ENCODE assay signal across 8 mouse cellular contexts in genomic region chr8:83737852-83738562, GRCm38 (mm10). TPM values are rescaled to one million over a fixed set of nuclear protein-coding genes. Genes with fewer than 3 reads are reported as not detected.
DNase-seq lines count a peak whose midpoint lies in the region; ATAC-seq lines count a peak whose summit lies in the region.

No protein-coding gene starts in this region.

- H3K27ac ChIP-seq in embryonic facial prominence, embryonic 15.5 days (replicated peaks), result peak overlapping the region; percentile 82; the same call in 1 of the 2 replicates
- peak overlapping the region; percentile 54; the same call in 1 of the 2 replicates for H3K27ac ChIP-seq in intestine, embryonic 14.5 days (ENCODE audit: low read depth)
- peak overlapping the region; percentile 65 for H3K27ac ChIP-seq in stomach, embryonic 16.5 days (ENCODE audit: low read length)

- WGBS in embryonic facial prominence, embryonic 15.5 days, result 51% methylated on average over 4 of the region's 4 CpGs
- 56% methylated on average over 4 of the region's 4 CpGs for WGBS in intestine, embryonic 14.5 days
- 48% methylated on average over 4 of the region's 4 CpGs for WGBS in stomach, embryonic 16.5 days

- H3K27me3 ChIP-seq in embryonic facial prominence, embryonic 15.5 days, result no peaks in the 10 kb centered on the region
- no peaks in the 10 kb centered on the region for H3K27me3 ChIP-seq in intestine, embryonic 14.5 days (replicated peaks; ENCODE audit: control insufficient read depth, insufficient read depth, low read length)
- no peaks in the 10 kb centered on the region for H3K27me3 ChIP-seq in stomach, embryonic 16.5 days (ENCODE audit: control insufficient read depth, insufficient read depth, low read length)

- peak overlapping the region; percentile 19 for H3K4me2 ChIP-seq in embryonic facial prominence, embryonic 15.5 days (replicated peaks)
- H3K4me2 ChIP-seq in intestine, embryonic 14.5 days (ENCODE audit: low read length), result peak overlapping the region; percentile 56
- H3K4me2 ChIP-seq in stomach, embryonic 16.5 days (ENCODE audit: low read depth, low read length), result peak overlapping the region; percentile 27

- DNase-seq in thymus, postnatal 4 days, result peak; percentile 48
- no peak for DNase-seq in thymus, postnatal 0 days (ENCODE audit: low spot score)
- DNase-seq in intestine, embryonic 14.5 days (ENCODE audit: low spot score), result peak; percentile 69
- DNase-seq in lung, adult 18-20 months, result peak; percentile 73 to 78
- no peak for DNase-seq in ovary, postnatal 36 days (ENCODE audit: low spot score)
- DNase-seq in left cerebral cortex, adult 18-20 months (ENCODE audit: low spot score in 2 of 2), result no peak

- H3K4me1 ChIP-seq in embryonic facial prominence, embryonic 15.5 days, result peaks cover 47% of the 10 kb centered on the region
- H3K4me1 ChIP-seq in intestine, embryonic 14.5 days (replicated peaks; ENCODE audit: control insufficient read depth, insufficient read depth, low read length), result peaks cover 34% of the 10 kb centered on the region
- H3K4me1 ChIP-seq in stomach, embryonic 16.5 days (ENCODE audit: control insufficient read depth, insufficient read depth, low read length), result peaks cover 36% of the 10 kb centered on the region

- no peak for ATAC-seq in embryonic facial prominence, embryonic 15.5 days (ENCODE audit: insufficient number of reproducible peaks, low FRiP score, low TSS enrichment, low read depth)
- ATAC-seq in intestine, embryonic 14.5 days (replicated peaks; ENCODE audit: low FRiP score, low TSS enrichment, low read depth), result no peak; the same call in 1 of the 2 replicates
- peak; percentile 54 for ATAC-seq in stomach, embryonic 16.5 days (ENCODE audit: insufficient read depth, low FRiP score)

- no peaks in the 10 kb centered on the region for H3K9me3 ChIP-seq in embryonic facial prominence, embryonic 15.5 days (replicated peaks)
- H3K9me3 ChIP-seq in intestine, embryonic 14.5 days (ENCODE audit: control insufficient read depth, low read length), result no peaks in the 10 kb centered on the region
- 0 out of 2 replicates have a peak, but pooled peaks cover 5% of the 10 kb centered on the region for H3K9me3 ChIP-seq in stomach, embryonic 16.5 days (replicated peaks; ENCODE audit: control insufficient read depth, low read length)

- H3K36me3 ChIP-seq in embryonic facial prominence, embryonic 15.5 days, result no peaks in the 10 kb centered on the region
- 0 out of 2 replicates have a peak, but pooled peaks cover 7% of the 10 kb centered on the region for H3K36me3 ChIP-seq in intestine, embryonic 14.5 days (ENCODE audit: control insufficient read depth, insufficient read depth, low read length)
- no peaks in the 10 kb centered on the region for H3K36me3 ChIP-seq in stomach, embryonic 16.5 days (ENCODE audit: control insufficient read depth, insufficient read depth, low read length)

- H3K4me3 ChIP-seq in embryonic facial prominence, embryonic 15.5 days (replicated peaks), result no peak overlapping the region
- H3K4me3 ChIP-seq in intestine, embryonic 14.5 days (ENCODE audit: low read depth, low read length), result no peak overlapping the region
- peak overlapping the region; percentile 5; the same call in 1 of the 2 replicates for H3K4me3 ChIP-seq in stomach, embryonic 16.5 days (replicated peaks; ENCODE audit: low read length)

- no peak overlapping the region for H3K9ac ChIP-seq in embryonic facial prominence, embryonic 15.5 days
- no peak overlapping the region for H3K9ac ChIP-seq in intestine, embryonic 14.5 days (ENCODE audit: low read length)
- H3K9ac ChIP-seq in stomach, embryonic 16.5 days (ENCODE audit: low read length), result 0 out of 2 replicates have a peak overlapping the region, but pooled peaks have one; percentile 22

RNA-seq across cellular contexts. Expression of gene Adgre5, which starts 3.1 kb away (rescaled TPM):
- polyA plus RNA-seq in thymus, postnatal 0 days (2015; fragmentation: Nextera tagmentation; extraction: Ambion mirVana), result 71.6 and 74.7 TPM in 2 replicates
- polyA plus RNA-seq in embryonic facial prominence, embryonic 15.5 days (2015; fragmentation: Nextera tagmentation; extraction: Ambion mirVana), result 44.3 and 50.1 TPM in 2 replicates
- polyA plus RNA-seq in intestine, embryonic 14.5 days (2014; fragmentation: Nextera tagmentation; extraction: Ambion mirVana), result 40.2 and 41.4 TPM in 2 replicates
- polyA plus RNA-seq in stomach, embryonic 16.5 days (2015; fragmentation: Nextera tagmentation; extraction: Ambion mirVana), result 40.5 and 45.6 TPM in 2 replicates
- 10 to 100 TPM; 11.8 TPM for total RNA-seq in left cerebral cortex, adult 18-20 months (2021)

RNA-seq across cellular contexts. Expression of gene Ddx39, which starts 23.0 kb away (rescaled TPM):
- 325 and 328 TPM in 2 replicates for polyA plus RNA-seq in thymus, postnatal 0 days (2015; fragmentation: Nextera tagmentation; extraction: Ambion mirVana)
- 132 and 134 TPM in 2 replicates for polyA plus RNA-seq in embryonic facial prominence, embryonic 15.5 days (2015; fragmentation: Nextera tagmentation; extraction: Ambion mirVana)
- 220 and 222 TPM in 2 replicates for polyA plus RNA-seq in intestine, embryonic 14.5 days (2014; fragmentation: Nextera tagmentation; extraction: Ambion mirVana)
- polyA plus RNA-seq in stomach, embryonic 16.5 days (2015; fragmentation: Nextera tagmentation; extraction: Ambion mirVana), result 154 and 167 TPM in 2 replicates
- total RNA-seq in left cerebral cortex, adult 18-20 months (2021), result 10 to 100 TPM; 14.6 to 19.2 TPM

RNA-seq across cellular contexts. Expression of gene Pkn1, which starts 39.0 kb away (rescaled TPM):
- polyA plus RNA-seq in thymus, postnatal 0 days (2015; fragmentation: Nextera tagmentation; extraction: Ambion mirVana), result 38.8 and 44.8 TPM in 2 replicates
- 23.7 and 25.8 TPM in 2 replicates for polyA plus RNA-seq in embryonic facial prominence, embryonic 15.5 days (2015; fragmentation: Nextera tagmentation; extraction: Ambion mirVana)
- 28.5 and 31.5 TPM in 2 replicates for polyA plus RNA-seq in intestine, embryonic 14.5 days (2014; fragmentation: Nextera tagmentation; extraction: Ambion mirVana)
- 14.7 and 19.9 TPM in 2 replicates for polyA plus RNA-seq in stomach, embryonic 16.5 days (2015; fragmentation: Nextera tagmentation; extraction: Ambion mirVana)
- total RNA-seq in left cerebral cortex, adult 18-20 months (2021), result 10 to 100 TPM; 53.9 to 65.2 TPM

Comparison
In these comparisons a context has a peak if more than half of its experiments do, and no peak if none do; other contexts are left out.
1. DNase-seq: peak in thymus, postnatal 4 days (single experiment), intestine, embryonic 14.5 days (single experiment) and lung, adult 18-20 months (2 of 2); none in thymus, postnatal 0 days (single experiment), ovary, postnatal 36 days (single experiment) and left cerebral cortex, adult 18-20 months (0 of 2).
2. Peak in every context shown above with its lines, with median percentiles within 50 percentile points of each other: H3K27ac ChIP-seq and H3K4me2 ChIP-seq.